Mouse (Mus musculus) neural tube, embryonic 12.5 days (tissue): ENCODE results near the gene Sdccag8. TPM values are rescaled to one million over a fixed set of nuclear protein-coding genes. Genes with fewer than 3 reads are reported as not detected.

Experiments used
- ATAC-seq: fragments of 200-750 bp; cut with Nextera tagmentation; 2 replicates; pipeline ENCODE4 v1.8.0; 2017; ENCODE audit warnings: low read depth, mild to moderate bottlenecking, moderate TSS enrichment, moderate library complexity; ENCODE audit not compliant: low FRiP score
- H3K27ac ChIP-seq: fragments of 300-500 bp; sonication (generic); 2 replicates; pipeline ENCODE4 v1.5.1; 2016
- H3K27me3 ChIP-seq: fragments of 300-500 bp; sonication (generic); replicated peaks from 2 replicates; pipeline ENCODE4 v1.6.1; 2016; ENCODE audit warnings: mild to moderate bottlenecking
- H3K36me3 ChIP-seq: fragments of 300-500 bp; sonication (generic); 2 replicates; pipeline ENCODE4 v1.6.1; 2016; ENCODE audit warnings: mild to moderate bottlenecking
- H3K4me1 ChIP-seq: fragments of 300-500 bp; sonication (generic); 2 replicates; pipeline ENCODE4 v1.6.1; 2016
- H3K4me2 ChIP-seq: fragments of 300-500 bp; sonication (generic); replicated peaks from 2 replicates; pipeline ENCODE4 v1.6.1; 2016; ENCODE audit warnings: mild to moderate bottlenecking
- H3K4me3 ChIP-seq: fragments of 300-500 bp; sonication (generic); 2 replicates; pipeline ENCODE4 v1.5.1; 2016
- H3K9ac ChIP-seq: fragments of 300-500 bp; sonication (generic); 2 replicates; pipeline ENCODE4 v1.6.1; 2016; ENCODE audit warnings: mild to moderate bottlenecking
- H3K9me3 ChIP-seq: fragments of 300-500 bp; sonication (generic); 2 replicates; pipeline ENCODE4 v1.6.1; 2016; ENCODE audit warnings: mild to moderate bottlenecking
- WGBS: fragments of 180-500 bp; shearing (Covaris S2); methylation state at CpG from one replicate; pipeline ENCODE4 v1.1.7; 2016; 5-methylcytosine and 5-hydroxymethylcytosine counted together
- polyA plus RNA-seq: library from polyadenylated mRNA; unstranded; fragments of >200 nt; fragmentation: Nextera tagmentation; extraction: Ambion mirVana; gene quantifications from 2 replicates; pipeline ENCODE4 v1.2.1, GENCODE M21; 2016

The Sdccag8 gene
- polyA plus RNA-seq, 1 experiment from 2014 or later = 19.4 TPM

GRCm38 (mm10) chr1:176982671-176983070 is 168.2 kb downstream of the Sdccag8 start:
- no peak overlapping the region for H3K27ac ChIP-seq
- no peaks in the 10 kb centered on the region for H3K36me3 ChIP-seq
- H3K27me3 ChIP-seq = no peaks in the 10 kb centered on the region
- no peak overlapping the region for H3K9ac ChIP-seq
- H3K4me1 ChIP-seq = peaks cover 14% of the 10 kb centered on the region
- WGBS = 93% methylated on average over 8 of the region's 8 CpGs
- ATAC-seq = no peak
- no peak overlapping the region for H3K4me2 ChIP-seq
- H3K9me3 ChIP-seq = no peaks in the 10 kb centered on the region
- no peak overlapping the region for H3K4me3 ChIP-seq

- 72% methylated on average over 6 of the region's 6 CpGs for WGBS
- no peaks in the 10 kb centered on the region for H3K36me3 ChIP-seq
- no peak overlapping the region for H3K4me2 ChIP-seq
- H3K4me3 ChIP-seq = no peak overlapping the region
- H3K9me3 ChIP-seq = no peaks in the 10 kb centered on the region
- H3K27me3 ChIP-seq = no peaks in the 10 kb centered on the region
- no peak overlapping the region for H3K9ac ChIP-seq
- no peak overlapping the region for H3K27ac ChIP-seq
- H3K4me1 ChIP-seq = peaks cover 21% of the 10 kb centered on the region
- no peak for ATAC-seq
These were observed 171.2 kb downstream of the Sdccag8 start for GRCm38 (mm10) chr1:176985691-176986090.

GRCm38 (mm10) chr1:176986275-176986674 is 171.8 kb downstream of the Sdccag8 start:
- H3K4me2 ChIP-seq = no peak overlapping the region
- H3K9me3 ChIP-seq = no peaks in the 10 kb centered on the region
- no peak for ATAC-seq
- no peak overlapping the region for H3K9ac ChIP-seq
- WGBS = 60% methylated on average over 6 of the region's 6 CpGs
- H3K4me1 ChIP-seq = peaks cover 21% of the 10 kb centered on the region
- H3K27ac ChIP-seq = no peak overlapping the region
- no peak overlapping the region for H3K4me3 ChIP-seq
- H3K27me3 ChIP-seq = no peaks in the 10 kb centered on the region
- no peaks in the 10 kb centered on the region for H3K36me3 ChIP-seq

- Histone ChIP-seq H3K27me3 (no peaks in the 10 kb centered on the region), H3K36me3 (no peaks in the 10 kb centered on the region), H3K4me2 (no peak overlapping the region), H3K9ac (no peak overlapping the region), H3K9me3 (no peaks in the 10 kb centered on the region), H3K4me3 (no peak overlapping the region), H3K4me1 (peaks cover 21% of the 10 kb centered on the region), H3K27ac (no peak overlapping the region)
- ATAC-seq = no peak
- 82% methylated on average over 6 of the region's 6 CpGs for WGBS
These were observed 172.7 kb downstream of the Sdccag8 start for GRCm38 (mm10) chr1:176986990-176987740.

GRCm38 (mm10) chr1:176991473-176991872 is 177.0 kb downstream of the Sdccag8 start:
- H3K27me3 ChIP-seq = no peaks in the 10 kb centered on the region
- peaks cover 45% of the 10 kb centered on the region for H3K4me1 ChIP-seq
- no peak overlapping the region for H3K9ac ChIP-seq
- no peaks in the 10 kb centered on the region for H3K9me3 ChIP-seq
- H3K4me3 ChIP-seq = no peak overlapping the region
- no peaks in the 10 kb centered on the region for H3K36me3 ChIP-seq
- WGBS = 97% methylated on average over 4 of the region's 4 CpGs
- no peak for ATAC-seq
- H3K4me2 ChIP-seq = no peak overlapping the region
- H3K27ac ChIP-seq = no peak overlapping the region

GRCm38 (mm10) chr1:176992517-176992916 is 178.1 kb downstream of the Sdccag8 start:
- H3K36me3 ChIP-seq = no peaks in the 10 kb centered on the region
- no peaks in the 10 kb centered on the region for H3K9me3 ChIP-seq
- peaks cover 54% of the 10 kb centered on the region for H3K4me1 ChIP-seq
- no peak overlapping the region for H3K9ac ChIP-seq
- no peak for ATAC-seq
- no peak overlapping the region for H3K4me2 ChIP-seq
- no peak overlapping the region for H3K27ac ChIP-seq
- 27% methylated on average over 8 of the region's 8 CpGs for WGBS
- H3K4me3 ChIP-seq = no peak overlapping the region
- no peaks in the 10 kb centered on the region for H3K27me3 ChIP-seq

GRCm38 (mm10) chr1:176993141-176994010 is 178.9 kb downstream of the Sdccag8 start:
- no peak for ATAC-seq
- no peaks in the 10 kb centered on the region for H3K9me3 ChIP-seq
- H3K4me2 ChIP-seq = no peak overlapping the region
- no peak overlapping the region for H3K9ac ChIP-seq
- H3K36me3 ChIP-seq = no peaks in the 10 kb centered on the region
- no peak overlapping the region for H3K4me3 ChIP-seq
- peak overlapping the region; percentile 63 for H3K27ac ChIP-seq
- H3K4me1 ChIP-seq = peaks cover 62% of the 10 kb centered on the region
- H3K27me3 ChIP-seq = no peaks in the 10 kb centered on the region
- 75% methylated on average over 18 of the region's 18 CpGs for WGBS

GRCm38 (mm10) chr1:176994087-176994486 is 179.6 kb downstream of the Sdccag8 start:
- peak overlapping the region; percentile 63 for H3K27ac ChIP-seq
- no peak overlapping the region for H3K9ac ChIP-seq
- WGBS = 8% methylated on average over 7 of the region's 7 CpGs
- H3K9me3 ChIP-seq = no peaks in the 10 kb centered on the region
- peaks cover 65% of the 10 kb centered on the region for H3K4me1 ChIP-seq
- H3K36me3 ChIP-seq = no peaks in the 10 kb centered on the region
- no peak overlapping the region for H3K4me2 ChIP-seq
- H3K27me3 ChIP-seq = no peaks in the 10 kb centered on the region
- no peak overlapping the region for H3K4me3 ChIP-seq
- peak; percentile 65 for ATAC-seq

- no peaks in the 10 kb centered on the region for H3K36me3 ChIP-seq
- H3K27me3 ChIP-seq = no peaks in the 10 kb centered on the region
- no peaks in the 10 kb centered on the region for H3K9me3 ChIP-seq
- H3K27ac ChIP-seq = peak overlapping the region; percentile 63
- no peak overlapping the region for H3K9ac ChIP-seq
- H3K4me3 ChIP-seq = no peak overlapping the region
- 9% methylated on average over 11 of the region's 11 CpGs for WGBS
- peaks cover 68% of the 10 kb centered on the region for H3K4me1 ChIP-seq
- peak; percentile 19; the same call in 1 of the 2 replicates for ATAC-seq
- H3K4me2 ChIP-seq = 0 out of 2 replicates have a peak overlapping the region, but pooled peaks have one; percentile 9
These were observed 180.4 kb downstream of the Sdccag8 start for GRCm38 (mm10) chr1:176994707-176995418.

- no peak overlapping the region for H3K4me3 ChIP-seq
- H3K9me3 ChIP-seq = no peaks in the 10 kb centered on the region
- no peak for ATAC-seq
- peaks cover 72% of the 10 kb centered on the region for H3K4me1 ChIP-seq
- peak overlapping the region; percentile 63 for H3K27ac ChIP-seq
- 0 out of 2 replicates have a peak overlapping the region, but pooled peaks have one; percentile 9 for H3K4me2 ChIP-seq
- H3K27me3 ChIP-seq = no peaks in the 10 kb centered on the region
- 75% methylated on average over 4 of the region's 4 CpGs for WGBS
- H3K9ac ChIP-seq = no peak overlapping the region
- H3K36me3 ChIP-seq = no peaks in the 10 kb centered on the region
These were observed 180.9 kb downstream of the Sdccag8 start for GRCm38 (mm10) chr1:176995419-176995775.

GRCm38 (mm10) chr1:176996166-176996565 is 181.7 kb downstream of the Sdccag8 start:
- Histone ChIP-seq H3K4me2 (no peak overlapping the region), H3K4me3 (no peak overlapping the region), H3K4me1 (peaks cover 74% of the 10 kb centered on the region), H3K36me3 (no peaks in the 10 kb centered on the region), H3K27ac (no peak overlapping the region), H3K9me3 (no peaks in the 10 kb centered on the region), H3K9ac (no peak overlapping the region), H3K27me3 (no peaks in the 10 kb centered on the region)
- no peak for ATAC-seq
- 59% methylated on average over 3 of the region's 3 CpGs for WGBS
